Mouse (Mus musculus) liver, postnatal 0 days (tissue): ENCODE results near the gene Mmgt2.

Experiments used
- CTCF ChIP-seq: sonication (generic); IDR thresholded peaks from 2 replicates; pipeline ENCODE4 v1.5.1; 2016; ENCODE audit warnings: antibody characterized with exemption, low read depth
- EP300 ChIP-seq: IDR thresholded peaks from 2 replicates; pipeline ENCODE4 v1.6.1; 2016; ENCODE audit warnings: antibody characterized with exemption, low read depth, mild to moderate bottlenecking

GRCm38 (mm10) chr11:62645337-62645675 is 3.2 kb upstream of the Mmgt2 start:
- no peak for TF ChIP-seq EP300
- TF ChIP-seq CTCF: no peak
